Mouse (Mus musculus): ENCODE measurements at regions not wholly inside any gene's neighbourhood (a gene's known extent, or its start where the extent isn't known, plus 50 kb on each side); places are given as distances from the start of the nearest gene placed in this dataset.
A peak's percentile ranks its signal among the peaks of the same experiment; 100 is the strongest.

DNA sequence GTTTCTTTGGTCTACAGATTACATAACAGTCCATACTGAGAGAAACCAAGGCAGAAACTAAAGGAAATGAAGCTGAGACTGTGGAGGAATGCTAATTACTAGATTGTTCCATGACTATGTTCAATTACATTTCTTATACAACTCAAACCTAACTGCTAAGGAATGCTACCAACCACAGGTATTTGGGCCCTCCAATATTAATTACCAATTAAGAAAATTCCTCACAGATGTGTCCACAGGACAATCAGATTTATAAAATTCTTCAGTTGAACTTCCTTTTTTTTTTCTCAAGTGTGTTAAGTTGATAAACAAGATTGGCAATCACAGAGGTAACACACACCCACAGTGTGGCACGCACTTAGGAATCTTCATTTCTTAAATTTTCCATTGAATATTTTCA lies 196.8 kb upstream of the A730009L09Rik start:
- Histone ChIP-seq H3K4me3 (replicated peaks; ENCODE audit: low read length) (no peak overlapping the region), H3K4me2 (replicated peaks) (no peak overlapping the region), H3K9me3 (ENCODE audit: control insufficient read depth, low read length) (no peaks in the 10 kb centered on the region), H3K27ac (no peak overlapping the region), H3K4me1 (replicated peaks; ENCODE audit: control insufficient read depth, insufficient read depth, low read length) (no peaks in the 10 kb centered on the region), H3K36me3 (replicated peaks; ENCODE audit: control insufficient read depth, insufficient read depth) (no peaks in the 10 kb centered on the region), H3K9ac (no peak overlapping the region), H3K27me3 (ENCODE audit: control insufficient read depth, insufficient read depth, low read length) (no peaks in the 10 kb centered on the region)
- ATAC-seq (ENCODE audit: low FRiP score) (no peak), DNase-seq (ENCODE audit: low spot score) (no peak)
- 97% methylated on average over 1 of the region's 1 CpGs for WGBS

DNA sequence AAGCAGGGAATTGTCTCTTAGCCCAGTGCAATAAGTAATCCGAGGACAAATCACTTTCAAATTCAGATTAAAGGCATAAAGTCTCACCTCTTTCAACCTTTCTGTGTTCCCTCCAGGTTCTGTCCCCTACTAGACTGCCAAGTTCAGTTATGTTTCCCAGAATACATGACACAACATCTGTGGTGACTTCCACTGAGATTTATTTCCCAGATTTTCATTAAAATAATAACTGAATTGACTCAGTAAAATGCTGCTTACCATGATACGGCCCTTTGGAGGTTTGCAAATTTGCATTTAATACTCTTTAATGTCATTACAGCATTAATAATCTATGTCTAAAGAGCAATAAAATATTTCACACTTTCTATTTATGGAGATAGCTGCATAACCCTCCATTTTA lies 193.4 kb upstream of the A730009L09Rik start:
- H3K4me2 ChIP-seq (replicated peaks): no peak overlapping the region
- no peak overlapping the region for H3K9ac ChIP-seq
- DNase-seq (ENCODE audit: low spot score): no peak
- ATAC-seq (ENCODE audit: low FRiP score): no peak
- H3K27me3 ChIP-seq (ENCODE audit: control insufficient read depth, insufficient read depth, low read length): no peaks in the 10 kb centered on the region
- no peaks in the 10 kb centered on the region for H3K4me1 ChIP-seq (replicated peaks; ENCODE audit: control insufficient read depth, insufficient read depth, low read length)
- no peaks in the 10 kb centered on the region for H3K36me3 ChIP-seq (replicated peaks; ENCODE audit: control insufficient read depth, insufficient read depth)
- WGBS: 57% methylated on average over 2 of the region's 2 CpGs
- no peak overlapping the region for H3K4me3 ChIP-seq (replicated peaks; ENCODE audit: low read length)
- no peak overlapping the region for H3K27ac ChIP-seq
- no peaks in the 10 kb centered on the region for H3K9me3 ChIP-seq (ENCODE audit: control insufficient read depth, low read length)

DNA sequence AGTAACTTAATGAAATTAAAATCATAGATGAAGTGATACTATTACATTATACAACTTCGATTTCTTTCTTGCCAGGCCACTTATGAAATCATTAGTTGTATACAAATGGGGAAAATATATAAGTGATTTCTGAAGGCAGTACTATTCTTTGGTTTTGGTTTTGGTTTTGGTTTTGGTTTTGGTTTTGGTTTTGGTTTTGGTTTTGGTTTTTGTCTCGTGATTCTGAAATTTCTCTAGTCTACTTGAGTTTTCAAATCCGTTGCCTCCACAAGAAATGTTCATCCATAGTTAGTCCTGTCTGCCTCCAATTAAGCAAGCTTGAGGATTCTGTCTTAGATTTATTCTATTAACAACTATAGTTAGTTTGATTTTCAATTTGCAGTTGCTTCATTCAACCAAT lies 184.6 kb upstream of the A730009L09Rik start:
- Histone ChIP-seq H3K27me3 (ENCODE audit: control insufficient read depth, insufficient read depth, low read length) (no peaks in the 10 kb centered on the region), H3K9ac (no peak overlapping the region), H3K9me3 (ENCODE audit: control insufficient read depth, low read length) (no peaks in the 10 kb centered on the region), H3K4me2 (replicated peaks) (no peak overlapping the region), H3K36me3 (replicated peaks; ENCODE audit: control insufficient read depth, insufficient read depth) (no peaks in the 10 kb centered on the region), H3K4me3 (replicated peaks; ENCODE audit: low read length) (no peak overlapping the region), H3K27ac (no peak overlapping the region), H3K4me1 (replicated peaks; ENCODE audit: control insufficient read depth, insufficient read depth, low read length) (no peaks in the 10 kb centered on the region)
- WGBS: 94% methylated on average over 3 of the region's 3 CpGs
- ATAC-seq (ENCODE audit: low FRiP score) (no peak), DNase-seq (ENCODE audit: low spot score) (no peak)

DNA sequence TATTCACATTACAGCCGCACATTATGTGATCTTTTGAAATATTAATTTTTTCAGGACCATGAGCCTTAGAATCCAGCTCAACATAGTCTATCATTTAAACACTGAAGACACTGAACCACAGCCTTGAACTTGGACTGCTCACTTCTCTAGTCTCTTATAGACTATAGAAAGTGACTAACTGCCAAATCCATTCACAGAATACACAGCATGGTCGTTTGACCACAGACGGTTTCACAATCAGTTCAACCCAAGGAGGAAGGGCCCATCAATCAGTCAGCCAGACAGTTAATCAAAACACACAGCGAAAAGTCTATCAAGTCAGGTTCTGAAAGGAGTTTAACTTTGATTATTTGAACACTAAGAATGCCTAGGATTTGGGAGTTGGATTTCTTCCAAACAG lies 168.8 kb upstream of the A730009L09Rik start:
- no peaks in the 10 kb centered on the region for H3K9me3 ChIP-seq (ENCODE audit: control insufficient read depth, low read length)
- no peak for ATAC-seq (ENCODE audit: low FRiP score)
- 43% methylated on average over 4 of the region's 4 CpGs for WGBS

DNA sequence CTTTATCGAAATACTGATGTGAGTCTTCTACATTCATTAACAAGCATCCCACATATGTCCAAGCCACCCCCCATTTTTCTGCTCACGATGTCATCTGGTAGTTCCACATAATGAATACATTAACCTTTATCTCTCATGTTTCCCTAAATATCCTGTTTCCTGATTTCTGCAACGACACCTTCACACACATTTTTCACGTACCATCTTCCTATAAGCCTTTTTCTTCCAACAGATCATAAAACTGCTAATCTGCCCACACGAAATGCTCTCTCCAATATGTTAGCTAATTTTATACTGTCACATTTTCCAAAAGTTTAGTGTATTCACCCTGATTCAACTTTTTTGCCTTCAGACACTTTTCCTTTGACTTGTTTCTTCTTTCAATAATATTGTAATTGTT lies 159.8 kb upstream of the A730009L09Rik start:
- H3K36me3 ChIP-seq (replicated peaks; ENCODE audit: control insufficient read depth, insufficient read depth): no peaks in the 10 kb centered on the region
- H3K9me3 ChIP-seq (ENCODE audit: control insufficient read depth, low read length): no peaks in the 10 kb centered on the region
- H3K4me1 ChIP-seq (replicated peaks; ENCODE audit: control insufficient read depth, insufficient read depth, low read length): no peaks in the 10 kb centered on the region
- WGBS: 91% methylated on average over 5 of the region's 5 CpGs
- H3K27me3 ChIP-seq (ENCODE audit: control insufficient read depth, insufficient read depth, low read length): no peaks in the 10 kb centered on the region
- no peak overlapping the region for H3K9ac ChIP-seq
- no peak overlapping the region for H3K27ac ChIP-seq
- DNase-seq (ENCODE audit: low spot score) (no peak), ATAC-seq (ENCODE audit: low FRiP score) (no peak)
- no peak overlapping the region for H3K4me3 ChIP-seq (replicated peaks; ENCODE audit: low read length)
- no peak overlapping the region for H3K4me2 ChIP-seq (replicated peaks)

More for the DNA sequence above, 168.8 kb upstream of the A730009L09Rik start:
- no peak overlapping the region for H3K27ac ChIP-seq
- H3K4me3 ChIP-seq (replicated peaks; ENCODE audit: low read length): no peak overlapping the region
- no peak overlapping the region for H3K9ac ChIP-seq
- no peak overlapping the region for H3K4me2 ChIP-seq (replicated peaks)
- DNase-seq (ENCODE audit: low spot score): no peak
- H3K27me3 ChIP-seq (ENCODE audit: control insufficient read depth, insufficient read depth, low read length): no peaks in the 10 kb centered on the region
- H3K4me1 ChIP-seq (replicated peaks; ENCODE audit: control insufficient read depth, insufficient read depth, low read length): no peaks in the 10 kb centered on the region
- H3K36me3 ChIP-seq (replicated peaks; ENCODE audit: control insufficient read depth, insufficient read depth): no peaks in the 10 kb centered on the region

DNA sequence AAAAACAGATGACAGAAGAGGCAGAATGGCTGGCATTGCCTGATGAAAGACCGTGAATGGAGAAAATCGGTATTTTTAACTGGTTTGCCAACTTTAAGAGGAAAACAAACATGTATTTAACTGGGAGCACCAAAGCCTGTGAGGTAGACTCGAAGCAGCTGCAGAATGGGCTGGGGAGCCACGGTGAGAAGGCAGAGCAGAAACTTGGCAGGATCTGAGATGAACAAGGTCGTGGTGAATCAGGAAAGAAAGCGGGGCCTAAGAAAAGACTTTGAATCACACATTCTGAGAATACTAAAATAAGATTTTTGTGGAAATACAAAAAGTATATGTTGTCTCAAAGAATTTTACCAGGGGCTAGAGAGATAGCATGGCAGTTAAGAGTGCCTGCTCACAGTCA lies 149.0 kb upstream of the A730009L09Rik start:
- DNase-seq (ENCODE audit: low spot score): no peak
- Histone ChIP-seq H3K9ac (no peak overlapping the region), H3K27ac (no peak overlapping the region), H3K9me3 (ENCODE audit: control insufficient read depth, low read length) (no peaks in the 10 kb centered on the region), H3K4me2 (replicated peaks) (no peak overlapping the region), H3K4me1 (replicated peaks; ENCODE audit: control insufficient read depth, insufficient read depth, low read length) (no peaks in the 10 kb centered on the region), H3K27me3 (ENCODE audit: control insufficient read depth, insufficient read depth, low read length) (no peaks in the 10 kb centered on the region), H3K36me3 (replicated peaks; ENCODE audit: control insufficient read depth, insufficient read depth) (no peaks in the 10 kb centered on the region), H3K4me3 (replicated peaks; ENCODE audit: low read length) (no peak overlapping the region)
- WGBS: 90% methylated on average over 6 of the region's 6 CpGs
- ATAC-seq (ENCODE audit: low FRiP score): no peak

DNA sequence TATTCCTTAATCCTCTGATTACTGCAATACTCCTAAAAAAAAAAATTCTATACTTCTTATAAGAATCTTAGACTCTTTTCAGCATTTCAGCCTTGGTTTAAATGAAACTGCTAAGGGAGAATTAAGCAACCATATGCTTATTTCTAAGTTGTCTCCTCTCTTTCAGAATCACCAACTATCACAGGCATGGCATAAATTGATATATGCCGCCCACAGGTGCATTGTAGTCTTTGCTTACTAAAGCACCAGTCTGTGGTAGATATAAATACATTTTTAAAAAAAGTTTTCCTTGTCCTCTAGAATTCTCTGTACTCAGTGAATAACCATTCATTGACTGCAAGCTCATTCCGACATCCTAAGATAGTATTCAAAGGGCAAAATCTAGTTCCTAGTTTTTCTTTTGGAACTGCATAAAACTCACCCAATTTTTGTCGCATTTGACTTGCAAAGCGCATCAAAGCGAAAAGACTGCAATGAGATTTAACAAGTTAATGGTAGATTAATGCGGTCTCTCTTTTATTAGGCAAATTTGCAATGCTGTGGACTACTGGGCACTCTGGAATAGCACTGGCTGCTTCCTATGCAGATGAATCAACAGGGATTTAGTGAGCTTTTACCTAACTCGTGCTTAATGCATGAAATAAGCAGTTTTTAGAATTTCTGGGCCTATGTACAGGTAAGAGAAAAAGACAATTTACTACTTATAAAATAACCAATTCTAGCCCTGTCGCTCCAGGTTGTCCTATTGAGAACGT lies 145.8 kb upstream of the A730009L09Rik start:
- H3K4me2 ChIP-seq (replicated peaks): no peak overlapping the region
- H3K9me3 ChIP-seq (ENCODE audit: control insufficient read depth, low read length): no peaks in the 10 kb centered on the region
- no peaks in the 10 kb centered on the region for H3K4me1 ChIP-seq (replicated peaks; ENCODE audit: control insufficient read depth, insufficient read depth, low read length)
- no peaks in the 10 kb centered on the region for H3K36me3 ChIP-seq (replicated peaks; ENCODE audit: control insufficient read depth, insufficient read depth)
- no peak for ATAC-seq (ENCODE audit: low FRiP score)
- H3K27ac ChIP-seq: no peak overlapping the region
- 64% methylated on average over 9 of the region's 9 CpGs for WGBS
- no peak overlapping the region for H3K4me3 ChIP-seq (replicated peaks; ENCODE audit: low read length)
- H3K9ac ChIP-seq: no peak overlapping the region
- DNase-seq (ENCODE audit: low spot score): no peak
- H3K27me3 ChIP-seq (ENCODE audit: control insufficient read depth, insufficient read depth, low read length): no peaks in the 10 kb centered on the region

DNA sequence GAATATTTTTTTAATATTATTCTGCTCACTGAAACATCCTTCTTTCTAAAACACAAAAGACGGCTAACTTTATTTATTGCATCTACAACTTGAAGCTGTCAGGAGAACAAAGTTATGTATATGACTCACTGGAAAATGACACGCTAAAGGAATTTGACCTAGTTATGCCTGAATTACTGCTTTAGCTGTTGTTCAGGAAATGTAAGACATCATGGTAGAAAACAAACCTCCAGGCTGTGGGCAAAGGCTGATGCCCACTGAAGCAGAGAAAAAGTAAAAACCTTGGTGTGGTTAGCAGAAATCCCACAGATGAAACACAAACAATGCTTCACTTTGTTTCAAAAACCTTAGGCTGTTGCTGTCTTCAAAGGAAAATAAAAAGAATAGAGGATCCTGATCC lies 136.5 kb upstream of the A730009L09Rik start:
- DNase-seq (ENCODE audit: low spot score) (no peak), ATAC-seq (ENCODE audit: low FRiP score) (no peak)
- Histone ChIP-seq H3K4me3 (replicated peaks; ENCODE audit: low read length) (no peak overlapping the region), H3K4me2 (replicated peaks) (no peak overlapping the region), H3K27me3 (ENCODE audit: control insufficient read depth, insufficient read depth, low read length) (no peaks in the 10 kb centered on the region), H3K27ac (no peak overlapping the region), H3K9me3 (ENCODE audit: control insufficient read depth, low read length) (no peaks in the 10 kb centered on the region), H3K9ac (no peak overlapping the region), H3K36me3 (replicated peaks; ENCODE audit: control insufficient read depth, insufficient read depth) (no peaks in the 10 kb centered on the region), H3K4me1 (replicated peaks; ENCODE audit: control insufficient read depth, insufficient read depth, low read length) (no peaks in the 10 kb centered on the region)
- 78% methylated on average over 2 of the region's 2 CpGs for WGBS

DNA sequence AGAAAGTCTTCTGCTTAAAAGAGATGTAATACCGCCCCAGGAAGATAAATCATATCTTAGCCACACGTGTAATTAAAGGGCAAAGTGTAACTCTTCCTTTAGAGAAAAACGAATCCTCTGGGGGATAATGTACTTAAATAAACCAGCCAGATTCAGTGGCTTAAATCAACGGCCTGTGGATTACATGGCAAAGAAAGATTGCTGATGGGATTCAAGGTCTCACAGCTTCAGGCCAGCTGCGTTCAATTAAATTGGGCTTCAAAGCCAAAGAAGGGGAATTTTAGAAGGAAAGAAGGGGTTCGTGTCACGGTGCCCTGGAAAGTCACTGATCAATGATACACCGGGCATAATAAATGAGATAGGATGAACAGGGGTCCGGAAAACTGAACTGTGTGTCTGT lies 123.2 kb upstream of the A730009L09Rik start:
- H3K36me3 ChIP-seq (replicated peaks; ENCODE audit: control insufficient read depth, insufficient read depth): no peaks in the 10 kb centered on the region
- no peaks in the 10 kb centered on the region for H3K27me3 ChIP-seq (ENCODE audit: control insufficient read depth, insufficient read depth, low read length)
- WGBS: 53% methylated on average over 9 of the region's 9 CpGs
- no peak overlapping the region for H3K4me2 ChIP-seq (replicated peaks)
- H3K9ac ChIP-seq: no peak overlapping the region
- no peak overlapping the region for H3K27ac ChIP-seq
- ATAC-seq (ENCODE audit: low FRiP score) (no peak), DNase-seq (ENCODE audit: low spot score) (peak; percentile 45)
- H3K4me3 ChIP-seq (replicated peaks; ENCODE audit: low read length): no peak overlapping the region
- no peaks in the 10 kb centered on the region for H3K4me1 ChIP-seq (replicated peaks; ENCODE audit: control insufficient read depth, insufficient read depth, low read length)
- H3K9me3 ChIP-seq (ENCODE audit: control insufficient read depth, low read length): no peaks in the 10 kb centered on the region

DNA sequence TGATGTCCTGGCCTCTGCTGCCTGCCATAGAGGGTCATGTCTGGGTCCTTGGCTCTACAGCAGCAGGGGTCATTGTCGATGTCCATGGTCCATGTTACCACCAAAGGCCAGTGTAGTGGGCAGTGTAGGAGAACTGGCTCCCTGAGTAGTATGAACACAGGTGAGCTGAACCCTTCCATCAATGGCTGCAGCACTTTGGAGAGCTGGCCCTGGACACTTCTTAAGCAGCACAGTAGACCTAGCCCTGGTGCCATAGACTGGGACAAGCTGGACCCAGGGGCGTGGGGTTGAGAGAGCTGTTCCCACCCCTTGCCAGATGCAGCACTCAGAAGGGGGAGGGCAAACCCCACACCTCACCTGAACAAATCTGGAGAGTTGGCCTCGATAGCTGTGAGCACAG lies 120.0 kb upstream of the A730009L09Rik start:
- Histone ChIP-seq H3K27ac (no peak overlapping the region), H3K9me3 (ENCODE audit: control insufficient read depth, low read length) (no peaks in the 10 kb centered on the region), H3K27me3 (ENCODE audit: control insufficient read depth, insufficient read depth, low read length) (no peaks in the 10 kb centered on the region), H3K4me2 (replicated peaks) (no peak overlapping the region), H3K9ac (no peak overlapping the region), H3K4me1 (replicated peaks; ENCODE audit: control insufficient read depth, insufficient read depth, low read length) (no peaks in the 10 kb centered on the region), H3K36me3 (replicated peaks; ENCODE audit: control insufficient read depth, insufficient read depth) (no peaks in the 10 kb centered on the region), H3K4me3 (replicated peaks; ENCODE audit: low read length) (no peak overlapping the region)
- ATAC-seq (ENCODE audit: low FRiP score) (no peak), DNase-seq (ENCODE audit: low spot score) (no peak)
- WGBS: 90% methylated on average over 3 of the region's 3 CpGs

Measured in hindbrain, embryonic 14.5 days (tissue).